Mouse (Mus musculus): Measurements from ENCODE around the gene Klhdc9. TPM values are rescaled to one million over a fixed set of nuclear protein-coding genes. Genes with fewer than 3 reads are reported as not detected.

Klhdc9 gene
- polyA plus RNA-seq, 1 experiment from 2014 or later, result 2.3 TPM

DNA sequence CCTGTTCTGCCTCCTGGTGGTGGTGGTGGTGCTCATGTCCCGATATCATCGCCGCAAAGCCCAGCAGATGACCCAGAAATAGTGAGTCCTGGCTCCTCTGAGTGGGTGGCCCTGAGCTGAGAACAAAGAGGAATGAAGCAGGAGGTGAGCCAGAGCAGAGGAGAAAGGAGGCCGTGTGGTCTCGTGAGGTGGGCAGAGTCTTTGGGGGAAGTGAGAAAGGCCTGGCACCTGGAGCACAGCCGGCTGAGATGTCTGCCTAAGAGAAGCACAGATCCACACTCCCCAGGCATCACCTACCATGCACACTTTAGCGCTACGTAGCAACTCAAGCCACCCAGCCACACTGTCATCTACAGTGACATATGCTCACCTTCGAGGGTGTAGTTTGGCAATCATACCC lies 24.6 kb upstream of the Klhdc9 start:
- DNase-seq (ENCODE audit: low spot score), result no peak
- H3K4me2 ChIP-seq (ENCODE audit: low read depth, severe bottlenecking), result no peak overlapping the region
- no peak overlapping the region for H3K4me3 ChIP-seq (ENCODE audit: low read depth, low read length)
- no peak overlapping the region for H3K9ac ChIP-seq (ENCODE audit: low read length)
- no peaks in the 10 kb centered on the region for H3K9me3 ChIP-seq (ENCODE audit: control insufficient read depth, low read length)
- no peaks in the 10 kb centered on the region for H3K36me3 ChIP-seq (ENCODE audit: control insufficient read depth, insufficient read depth, low read length)
- ATAC-seq (ENCODE audit: insufficient number of reproducible peaks, low FRiP score, low TSS enrichment, low read depth), result no peak
- peaks cover 2% of the 10 kb centered on the region; the same call in 1 of the 2 replicates for H3K27me3 ChIP-seq (ENCODE audit: control insufficient read depth, insufficient read depth, low read length)
- 69% methylated on average over 9 of the region's 9 CpGs for WGBS
- H3K27ac ChIP-seq (replicated peaks; ENCODE audit: low read depth, low read length), result no peak overlapping the region
- H3K4me1 ChIP-seq (ENCODE audit: control insufficient read depth, insufficient read depth, low read length), result peaks cover 1% of the 10 kb centered on the region; the same call in 1 of the 2 replicates

DNA sequence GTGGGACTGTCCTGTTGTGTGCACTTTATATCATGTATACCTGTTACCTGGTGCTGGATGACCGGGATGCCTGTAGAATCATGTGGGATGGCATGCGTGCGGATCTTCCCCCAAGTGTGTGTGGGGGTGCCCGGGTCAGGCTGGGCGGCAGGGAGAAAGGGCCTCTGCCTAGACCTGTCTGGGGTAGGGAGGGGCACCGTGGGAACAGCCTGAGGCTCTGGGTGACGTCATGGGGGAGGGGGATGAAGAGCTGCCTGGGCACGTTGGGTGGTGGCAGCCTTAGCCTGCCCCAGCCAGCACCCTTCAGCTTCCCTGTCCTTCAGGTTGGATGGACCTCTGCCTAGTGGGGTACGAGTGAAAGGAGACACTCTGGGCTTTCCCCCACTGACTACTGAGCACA lies 23.8 kb upstream of the Klhdc9 start:
- Histone ChIP-seq H3K4me3 (ENCODE audit: low read depth, low read length) (no peak overlapping the region), H3K4me1 (ENCODE audit: control insufficient read depth, insufficient read depth, low read length) (no peaks in the 10 kb centered on the region), H3K9ac (ENCODE audit: low read length) (no peak overlapping the region), H3K4me2 (ENCODE audit: low read depth, severe bottlenecking) (no peak overlapping the region), H3K9me3 (ENCODE audit: control insufficient read depth, low read length) (no peaks in the 10 kb centered on the region), H3K27me3 (ENCODE audit: control insufficient read depth, insufficient read depth, low read length) (peaks cover 8% of the 10 kb centered on the region), H3K36me3 (ENCODE audit: control insufficient read depth, insufficient read depth, low read length) (no peaks in the 10 kb centered on the region), H3K27ac (replicated peaks; ENCODE audit: low read depth, low read length) (no peak overlapping the region)
- WGBS, result 60% methylated on average over 9 of the region's 9 CpGs
- DNase-seq (ENCODE audit: low spot score) (peak; percentile 42), ATAC-seq (ENCODE audit: insufficient number of reproducible peaks, low FRiP score, low TSS enrichment, low read depth) (no peak)

DNA sequence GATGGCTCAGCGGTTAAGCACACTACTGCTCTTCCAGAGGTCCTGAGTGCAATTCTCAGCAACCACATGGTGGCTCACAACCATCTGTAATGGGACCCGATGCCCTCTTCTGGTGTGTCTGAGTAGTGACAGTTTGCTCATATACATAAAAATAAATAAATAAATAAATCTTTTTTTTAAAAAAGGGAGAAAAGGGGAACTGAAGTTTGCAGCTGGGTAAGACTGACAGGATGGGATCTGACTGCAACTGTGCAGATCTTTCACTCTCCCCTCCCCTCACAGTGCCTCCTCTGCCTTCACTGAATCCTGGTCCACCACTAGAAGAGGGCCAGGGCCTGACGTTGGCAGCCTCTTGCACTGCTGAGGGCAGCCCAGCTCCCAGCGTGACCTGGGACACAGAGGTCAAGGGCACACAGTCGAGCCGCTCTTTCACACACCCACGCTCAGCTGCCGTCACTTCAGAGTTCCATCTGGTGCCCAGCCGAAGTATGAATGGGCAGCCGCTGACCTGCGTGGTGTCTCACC lies 21.6 kb upstream of the Klhdc9 start:
- H3K36me3 ChIP-seq (ENCODE audit: control insufficient read depth, insufficient read depth, low read length), result no peaks in the 10 kb centered on the region
- no peak overlapping the region for H3K4me2 ChIP-seq (ENCODE audit: low read depth, severe bottlenecking)
- peaks cover 8% of the 10 kb centered on the region for H3K27me3 ChIP-seq (ENCODE audit: control insufficient read depth, insufficient read depth, low read length)
- no peak overlapping the region for H3K4me3 ChIP-seq (ENCODE audit: low read depth, low read length)
- DNase-seq (ENCODE audit: low spot score) (no peak), ATAC-seq (ENCODE audit: insufficient number of reproducible peaks, low FRiP score, low TSS enrichment, low read depth) (no peak)
- no peak overlapping the region for H3K27ac ChIP-seq (replicated peaks; ENCODE audit: low read depth, low read length)
- no peaks in the 10 kb centered on the region for H3K9me3 ChIP-seq (ENCODE audit: control insufficient read depth, low read length)
- H3K9ac ChIP-seq (ENCODE audit: low read length), result no peak overlapping the region
- H3K4me1 ChIP-seq (ENCODE audit: control insufficient read depth, insufficient read depth, low read length), result no peaks in the 10 kb centered on the region
- 84% methylated on average over 11 of the region's 11 CpGs for WGBS

DNA sequence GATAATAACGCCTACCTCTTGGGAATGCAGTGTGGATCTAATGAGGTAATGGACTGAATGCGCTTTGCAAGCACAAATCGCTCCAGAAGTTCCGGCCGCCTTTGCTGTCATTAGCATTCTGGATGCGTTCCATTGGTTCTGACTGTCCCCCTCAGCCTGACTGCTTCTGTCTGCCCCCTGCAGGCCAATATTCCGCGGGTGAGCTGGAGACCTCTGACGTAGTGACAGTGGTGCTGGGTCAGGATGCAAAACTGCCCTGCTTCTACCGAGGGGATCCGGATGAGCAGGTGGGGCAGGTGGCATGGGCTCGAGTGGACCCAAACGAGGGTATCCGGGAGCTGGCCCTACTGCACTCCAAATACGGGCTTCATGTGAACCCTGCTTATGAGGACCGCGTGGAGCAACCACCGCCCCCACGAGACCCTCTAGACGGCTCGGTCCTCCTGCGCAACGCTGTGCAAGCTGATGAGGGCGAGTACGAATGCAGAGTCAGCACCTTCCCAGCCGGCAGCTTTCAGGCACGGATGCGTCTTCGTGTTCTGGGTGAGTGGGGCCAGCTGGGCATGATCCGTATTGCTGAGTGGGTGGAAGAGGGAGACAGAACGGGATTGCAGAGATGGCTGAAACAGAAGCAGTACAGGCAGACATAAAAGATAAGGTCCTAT lies 19.5 kb upstream of the Klhdc9 start:
- no peaks in the 10 kb centered on the region for H3K4me1 ChIP-seq (ENCODE audit: control insufficient read depth, insufficient read depth, low read length)
- no peak overlapping the region for H3K4me3 ChIP-seq (ENCODE audit: low read depth, low read length)
- ATAC-seq (ENCODE audit: insufficient number of reproducible peaks, low FRiP score, low TSS enrichment, low read depth) (peak; percentile 51; the same call in 1 of the 2 replicates), DNase-seq (ENCODE audit: low spot score) (peak; percentile 70)
- no peak overlapping the region for H3K9ac ChIP-seq (ENCODE audit: low read length)
- H3K27me3 ChIP-seq (ENCODE audit: control insufficient read depth, insufficient read depth, low read length), result peaks cover 8% of the 10 kb centered on the region
- no peak overlapping the region for H3K27ac ChIP-seq (replicated peaks; ENCODE audit: low read depth, low read length)
- no peaks in the 10 kb centered on the region for H3K36me3 ChIP-seq (ENCODE audit: control insufficient read depth, insufficient read depth, low read length)
- H3K9me3 ChIP-seq (ENCODE audit: control insufficient read depth, low read length), result no peaks in the 10 kb centered on the region
- peak overlapping the region; percentile 24; the same call in 1 of the 2 replicates for H3K4me2 ChIP-seq (ENCODE audit: low read depth, severe bottlenecking)
- 9% methylated on average over 31 of the region's 31 CpGs for WGBS

DNA sequence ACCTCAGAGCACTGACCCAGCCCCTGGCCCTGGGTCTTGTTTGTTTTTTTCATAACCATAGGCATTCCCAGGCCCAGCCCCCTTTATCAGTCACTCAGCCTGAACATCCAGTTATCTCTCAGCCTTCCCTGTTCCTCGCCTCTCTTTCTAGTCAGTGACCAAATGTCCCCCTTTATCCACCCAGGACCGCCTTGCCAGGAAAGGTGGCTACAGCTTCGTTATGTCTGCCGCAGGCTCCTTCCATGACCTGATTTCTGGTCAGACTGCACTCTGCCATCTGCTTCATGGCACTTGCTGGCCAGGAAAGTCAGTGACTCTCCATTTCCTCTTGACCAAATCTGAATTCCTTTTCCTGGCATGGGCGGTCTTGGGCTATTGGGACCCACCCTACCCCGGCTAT lies 17.7 kb upstream of the Klhdc9 start:
- Histone ChIP-seq H3K27ac (replicated peaks; ENCODE audit: low read depth, low read length) (no peak overlapping the region), H3K27me3 (ENCODE audit: control insufficient read depth, insufficient read depth, low read length) (peaks cover 8% of the 10 kb centered on the region), H3K9me3 (ENCODE audit: control insufficient read depth, low read length) (no peaks in the 10 kb centered on the region), H3K4me3 (ENCODE audit: low read depth, low read length) (no peak overlapping the region), H3K36me3 (ENCODE audit: control insufficient read depth, insufficient read depth, low read length) (no peaks in the 10 kb centered on the region), H3K4me1 (ENCODE audit: control insufficient read depth, insufficient read depth, low read length) (peaks cover 5% of the 10 kb centered on the region; the same call in 1 of the 2 replicates), H3K4me2 (ENCODE audit: low read depth, severe bottlenecking) (no peak overlapping the region), H3K9ac (ENCODE audit: low read length) (no peak overlapping the region)
- ATAC-seq (ENCODE audit: insufficient number of reproducible peaks, low FRiP score, low TSS enrichment, low read depth) (no peak), DNase-seq (ENCODE audit: low spot score) (no peak)
- 83% methylated on average over 6 of the region's 6 CpGs for WGBS

DNA sequence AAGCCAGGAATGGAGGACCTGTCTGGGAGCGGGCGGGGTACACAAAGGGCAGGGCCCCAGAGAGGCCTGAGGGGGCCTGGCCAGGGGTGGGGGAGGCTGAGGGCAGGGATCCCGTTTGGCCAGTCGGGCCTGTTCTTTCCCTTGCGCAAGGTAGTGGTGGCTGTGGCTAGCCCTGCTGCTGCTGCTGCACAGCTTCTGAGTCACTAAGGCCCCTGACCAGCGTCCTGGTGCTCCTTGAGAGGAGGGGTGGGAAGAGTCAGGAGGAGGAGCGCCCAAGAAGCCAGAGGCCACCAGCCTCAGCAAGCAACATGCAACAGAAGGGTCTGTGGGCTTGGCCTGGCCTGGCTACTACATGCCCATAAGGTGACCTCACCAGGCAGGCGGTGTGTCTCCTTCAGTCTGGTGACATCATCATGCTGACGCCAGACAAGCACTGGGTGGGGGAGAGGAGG lies 15.1 kb upstream of the Klhdc9 start:
- 37% methylated on average over 9 of the region's 9 CpGs for WGBS
- H3K4me2 ChIP-seq (ENCODE audit: low read depth, severe bottlenecking), result no peak overlapping the region
- DNase-seq (ENCODE audit: low spot score) (no peak), ATAC-seq (ENCODE audit: insufficient number of reproducible peaks, low FRiP score, low TSS enrichment, low read depth) (no peak)
- no peak overlapping the region for H3K27ac ChIP-seq (replicated peaks; ENCODE audit: low read depth, low read length)
- no peak overlapping the region for H3K4me3 ChIP-seq (ENCODE audit: low read depth, low read length)
- H3K27me3 ChIP-seq (ENCODE audit: control insufficient read depth, insufficient read depth, low read length), result peaks cover 6% of the 10 kb centered on the region
- peaks cover 5% of the 10 kb centered on the region; the same call in 1 of the 2 replicates for H3K4me1 ChIP-seq (ENCODE audit: control insufficient read depth, insufficient read depth, low read length)
- H3K9ac ChIP-seq (ENCODE audit: low read length), result no peak overlapping the region
- no peaks in the 10 kb centered on the region for H3K36me3 ChIP-seq (ENCODE audit: control insufficient read depth, insufficient read depth, low read length)
- H3K9me3 ChIP-seq (ENCODE audit: control insufficient read depth, low read length), result no peaks in the 10 kb centered on the region

DNA sequence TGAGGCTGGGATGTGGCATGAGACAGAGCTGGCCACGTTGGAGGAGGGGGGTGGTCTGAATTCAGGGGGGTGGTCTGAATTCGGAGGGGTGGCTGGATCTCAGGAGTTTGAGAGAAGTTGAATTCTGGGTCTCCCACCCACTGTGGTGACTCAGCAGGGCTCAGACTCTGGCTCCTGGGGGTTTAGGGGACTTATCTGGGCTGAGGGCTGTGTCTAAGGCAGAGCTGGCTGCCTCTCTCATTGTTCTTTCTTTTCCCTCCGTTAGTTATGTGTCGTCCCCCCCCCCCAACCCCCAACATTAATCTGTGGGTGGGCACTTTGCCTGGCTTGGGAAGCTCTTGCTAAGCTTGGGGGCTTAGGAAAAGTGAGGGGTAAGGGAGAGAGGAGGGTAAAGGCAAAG lies 13.3 kb upstream of the Klhdc9 start:
- WGBS, result 3% methylated on average over 4 of the region's 4 CpGs
- H3K27me3 ChIP-seq (ENCODE audit: control insufficient read depth, insufficient read depth, low read length), result no peaks in the 10 kb centered on the region
- peak overlapping the region; percentile 47; the same call in 1 of the 2 replicates for H3K27ac ChIP-seq (replicated peaks; ENCODE audit: low read depth, low read length)
- no peak overlapping the region for H3K9ac ChIP-seq (ENCODE audit: low read length)
- ATAC-seq (ENCODE audit: insufficient number of reproducible peaks, low FRiP score, low TSS enrichment, low read depth) (peak; percentile 19; the same call in 1 of the 2 replicates), DNase-seq (ENCODE audit: low spot score) (no peak)
- no peak overlapping the region for H3K4me2 ChIP-seq (ENCODE audit: low read depth, severe bottlenecking)
- peaks cover 5% of the 10 kb centered on the region; the same call in 1 of the 2 replicates for H3K4me1 ChIP-seq (ENCODE audit: control insufficient read depth, insufficient read depth, low read length)
- H3K9me3 ChIP-seq (ENCODE audit: control insufficient read depth, low read length), result no peaks in the 10 kb centered on the region
- no peaks in the 10 kb centered on the region for H3K36me3 ChIP-seq (ENCODE audit: control insufficient read depth, insufficient read depth, low read length)
- H3K4me3 ChIP-seq (ENCODE audit: low read depth, low read length), result no peak overlapping the region

DNA sequence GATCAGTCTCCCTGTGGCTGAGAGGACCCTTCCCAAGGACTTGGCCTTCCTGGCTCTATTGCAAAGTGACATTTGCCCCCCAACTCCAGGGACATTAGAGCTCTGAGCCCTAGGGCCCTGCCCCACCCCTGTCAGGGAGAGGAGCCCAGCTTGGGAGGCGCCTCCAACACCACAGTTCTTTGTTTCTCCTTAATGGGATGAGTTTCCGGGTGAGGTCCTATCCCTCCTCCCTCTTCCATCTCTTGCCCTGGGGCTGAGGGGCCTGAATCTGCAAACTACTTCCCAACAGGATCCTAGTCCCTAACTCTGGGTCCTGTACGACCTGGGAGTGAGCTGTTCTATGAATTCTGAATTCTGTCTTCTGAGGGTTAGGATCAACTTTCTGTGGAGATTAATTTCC lies 12.3 kb upstream of the Klhdc9 start:
- Histone ChIP-seq H3K9ac (ENCODE audit: low read length) (no peak overlapping the region), H3K27ac (replicated peaks; ENCODE audit: low read depth, low read length) (no peak overlapping the region), H3K27me3 (ENCODE audit: control insufficient read depth, insufficient read depth, low read length) (no peaks in the 10 kb centered on the region), H3K9me3 (ENCODE audit: control insufficient read depth, low read length) (no peaks in the 10 kb centered on the region), H3K36me3 (ENCODE audit: control insufficient read depth, insufficient read depth, low read length) (no peaks in the 10 kb centered on the region), H3K4me3 (ENCODE audit: low read depth, low read length) (no peak overlapping the region), H3K4me1 (ENCODE audit: control insufficient read depth, insufficient read depth, low read length) (peaks cover 5% of the 10 kb centered on the region; the same call in 1 of the 2 replicates), H3K4me2 (ENCODE audit: low read depth, severe bottlenecking) (no peak overlapping the region)
- DNase-seq (ENCODE audit: low spot score), result no peak
- 57% methylated on average over 3 of the region's 3 CpGs for WGBS
- no peak for ATAC-seq (ENCODE audit: insufficient number of reproducible peaks, low FRiP score, low TSS enrichment, low read depth)
